Mouse (Mus musculus): ENCODE results near the gene Creld1.
A peak's percentile ranks its signal among the peaks of the same experiment; 100 is the strongest.

DNA sequence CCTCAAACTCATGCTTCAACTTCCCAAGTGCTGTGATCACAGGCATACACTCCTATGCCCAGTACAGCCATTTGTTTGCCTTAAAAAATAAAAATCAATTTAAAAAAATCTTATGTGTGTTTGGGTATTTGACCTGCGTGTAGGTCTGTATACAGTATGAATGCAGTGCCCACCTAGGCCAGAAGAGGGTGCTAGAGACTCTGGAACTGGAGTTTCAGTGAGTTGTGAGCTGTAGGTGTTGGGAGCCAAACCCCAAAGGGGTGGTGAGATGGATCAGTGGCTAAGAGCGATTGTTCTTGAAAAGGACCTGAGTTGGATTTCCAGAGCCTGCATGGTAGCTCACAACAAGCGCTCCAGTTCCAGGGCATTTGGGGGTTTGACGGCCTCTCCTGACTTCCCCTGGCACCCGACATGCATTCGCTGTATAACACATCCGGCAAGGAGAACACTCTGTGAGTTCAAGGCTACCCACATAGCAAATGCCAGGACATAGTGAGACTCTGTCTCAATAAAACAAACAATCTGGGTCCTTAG lies 41.9 kb upstream of the Creld1 start:
- TF ChIP-seq POLR2A (IDR thresholded peaks at IDR 0.05; ENCODE audit: borderline replicate concordance, low read depth, low read length) (no peak), CTCF (IDR thresholded peaks at IDR 0.05; ENCODE audit: low read depth, low read length) (peak; percentile 49)
